Mouse (Mus musculus): ENCODE data around the gene Fut11.

DNA sequence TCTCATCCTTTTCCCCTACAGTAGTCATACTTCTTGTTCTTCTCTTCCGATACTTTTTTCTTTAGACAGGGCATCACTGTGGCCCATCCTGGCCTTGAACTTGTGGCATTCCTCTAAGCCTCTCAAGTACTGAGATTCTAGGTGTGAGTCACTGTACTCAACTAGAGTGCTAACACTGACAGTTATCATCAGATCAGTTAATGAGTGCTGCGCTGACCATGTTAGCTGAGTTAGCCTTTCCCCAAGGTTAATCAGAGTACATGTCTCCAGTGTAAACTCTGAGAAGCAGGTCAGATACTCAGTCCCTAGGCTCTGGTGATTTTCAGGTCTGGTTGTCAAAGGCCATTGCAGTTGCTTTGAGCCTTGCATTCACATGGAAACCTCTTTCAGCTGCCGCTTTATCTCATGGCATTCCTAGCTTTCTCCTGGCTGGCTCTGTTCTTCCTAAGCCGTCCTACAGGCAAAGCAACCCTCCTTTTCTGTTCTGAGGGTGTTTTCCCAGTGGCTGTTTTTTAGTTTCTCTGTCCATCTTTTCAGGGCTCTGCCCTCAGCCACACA lies 54.8 kb downstream of the Fut11 start:
- no peak for TF ChIP-seq CTCF (IDR thresholded peaks at IDR 0.05; ENCODE audit: low read depth, low read length)
- TF ChIP-seq GATA1 (IDR thresholded peaks at IDR 0.05; ENCODE audit: borderline replicate concordance, low read length): no peak
- no peak for TF ChIP-seq GATA2 (IDR thresholded peaks at IDR 0.05; ENCODE audit: borderline replicate concordance, low read depth, low read length)
- no peak for TF ChIP-seq POLR2AphosphoS5 (IDR thresholded peaks at IDR 0.05; ENCODE audit: insufficient replicate concordance, low read depth, low read length)

Measured in G1E (cell line).